Mouse (Mus musculus): ENCODE results near the gene Egfl8. TPM values are rescaled to one million over a fixed set of nuclear protein-coding genes. Genes with fewer than 3 reads are reported as not detected.

Gene Egfl8
- 1 to 10 TPM; 1.7 to 2.4 TPM for total RNA-seq (2021)
- long read RNA-seq, experiment 1, partial matches to known transcripts, result 0 of 4 reads
- long read RNA-seq, experiment 1, other reads (novel, unspliced or antisense), result 4 of 4 reads
- long read RNA-seq, experiment 2, partial matches to known transcripts, result 0 of 5 reads
- long read RNA-seq, experiment 2, other reads (novel, unspliced or antisense), result 5 of 5 reads

DNA sequence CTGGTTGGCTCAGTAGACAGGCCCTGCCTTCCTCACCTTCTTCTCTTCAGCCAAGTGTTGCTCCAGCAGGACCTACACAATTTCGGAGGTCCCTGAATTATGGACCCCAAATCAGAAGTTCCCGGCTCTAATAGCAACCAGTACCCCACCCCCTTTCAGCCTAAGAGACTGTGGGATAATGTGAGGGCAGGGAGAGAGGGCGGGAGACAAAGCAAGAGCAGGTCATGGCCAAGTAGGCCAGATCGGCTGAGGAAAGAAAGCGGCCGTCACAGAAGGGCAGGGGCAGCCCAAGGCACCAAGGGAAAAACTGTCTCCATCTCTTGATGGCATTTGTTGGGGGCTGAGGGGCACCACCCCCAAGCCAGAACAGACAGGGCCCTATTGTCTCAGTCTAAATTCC is at the start of gene Egfl8:
Egfl8 (minus strand) TSS at position 101 of the 400 bp plus-strand sequence.
- H3K27ac ChIP-seq, result peak within 1 kb of the TSS; percentile 58; the same call in 1 of the 2 replicates
- no peak for TF ChIP-seq CTCF (conservative IDR thresholded peaks at IDR 0.05)

DNA sequence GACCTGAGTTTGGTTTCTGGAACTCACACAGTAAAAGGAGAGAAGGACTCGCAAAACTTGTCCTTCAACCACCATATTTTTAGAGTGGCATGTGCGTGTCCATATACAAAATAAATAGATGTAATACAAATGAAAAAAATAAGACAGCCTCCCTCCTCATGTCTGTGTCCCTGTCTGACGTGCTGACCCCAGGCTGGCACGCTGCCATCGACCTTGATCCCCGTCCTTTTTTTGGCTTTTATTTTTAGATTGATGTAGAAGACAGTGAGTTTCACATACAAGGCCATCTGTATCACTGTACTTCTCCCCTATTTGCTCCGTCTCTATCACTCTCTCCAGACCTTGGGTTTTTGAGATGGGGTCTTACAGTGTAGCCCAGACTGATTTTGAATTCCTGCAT is 48.7 kb upstream of the Egfl8 start:
- Histone ChIP-seq H3K4me3 (no peak overlapping the region), H3K27ac (no peak overlapping the region)
- no peak for TF ChIP-seq CTCF (conservative IDR thresholded peaks at IDR 0.05)
- no peak for DNase-seq (ENCODE audit: low spot score in 2 of 2)

More for the DNA sequence above, at the start of gene Egfl8:
- no peak for DNase-seq (ENCODE audit: low spot score in 2 of 2)
- H3K4me3 ChIP-seq, result no peak within 1 kb of the TSS

DNA sequence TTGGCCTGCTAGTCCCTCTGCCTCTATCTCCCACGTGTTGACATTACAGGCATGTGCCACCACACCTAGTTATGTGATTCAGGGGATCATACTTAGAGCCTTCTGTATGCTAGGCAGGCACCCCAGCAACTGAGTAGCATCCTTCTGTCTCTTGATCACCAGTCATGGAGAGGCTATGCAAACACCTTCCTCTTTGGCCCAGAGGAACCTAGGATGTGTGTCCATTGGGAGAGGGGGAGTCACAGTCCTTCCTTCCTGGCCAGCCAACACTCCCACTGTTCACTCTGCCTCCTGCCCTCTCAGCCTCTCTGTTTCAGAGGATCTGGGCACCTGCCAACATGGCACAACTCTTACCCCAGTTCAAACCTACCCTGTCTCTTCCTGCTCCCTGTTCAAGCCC is 47.8 kb upstream of the Egfl8 start:
- no peak for TF ChIP-seq CTCF (conservative IDR thresholded peaks at IDR 0.05)
- DNase-seq (ENCODE audit: low spot score in 2 of 2), result no peak
- H3K27ac ChIP-seq, result no peak overlapping the region
- no peak overlapping the region for H3K4me3 ChIP-seq

DNA sequence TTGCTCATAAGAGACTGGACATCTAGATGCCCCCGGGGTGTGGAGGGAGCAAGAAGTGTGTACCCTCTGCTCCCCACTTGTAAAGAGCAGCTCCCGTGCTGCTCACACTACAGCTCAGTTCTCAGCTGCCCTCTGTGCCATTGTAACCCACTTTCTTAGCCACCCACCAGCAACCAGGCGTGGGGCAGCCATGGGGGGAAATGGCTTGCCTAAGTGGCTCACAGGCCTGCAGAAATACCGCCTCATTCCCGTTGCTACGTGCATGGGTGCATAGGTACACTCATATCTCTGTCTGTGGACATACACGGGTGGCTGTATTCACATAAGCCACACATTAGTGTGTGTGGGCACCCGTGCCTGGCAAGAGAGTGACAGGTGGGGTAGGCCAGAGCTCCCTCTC is 47.2 kb upstream of the Egfl8 start:
- Histone ChIP-seq H3K27ac (no peak overlapping the region), H3K4me3 (no peak overlapping the region)
- TF ChIP-seq CTCF (conservative IDR thresholded peaks at IDR 0.05), result no peak
- DNase-seq (ENCODE audit: low spot score in 2 of 2), result no peak

DNA sequence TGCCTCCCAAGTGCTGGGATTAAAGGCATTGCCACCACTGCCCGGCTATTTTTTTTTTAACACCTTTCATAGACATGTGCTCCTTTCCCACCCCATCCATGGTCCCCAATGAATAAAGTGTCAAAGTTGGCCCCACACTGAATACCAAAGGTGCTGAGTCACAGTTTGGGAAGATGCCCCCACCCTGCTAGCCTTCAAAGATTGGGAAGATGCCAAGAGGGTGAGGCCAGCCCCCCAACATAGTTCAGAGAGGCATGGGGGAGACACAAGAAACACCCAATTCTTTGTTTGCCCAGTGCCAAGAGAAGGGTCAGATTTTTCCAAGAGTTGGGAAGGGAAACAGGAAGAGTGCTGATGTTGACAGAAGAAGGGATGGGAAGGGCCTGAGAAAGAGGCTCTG is 46.7 kb upstream of the Egfl8 start:
- no peak overlapping the region for H3K27ac ChIP-seq
- H3K4me3 ChIP-seq, result no peak overlapping the region
- no peak for DNase-seq (ENCODE audit: low spot score in 2 of 2)
- TF ChIP-seq CTCF (conservative IDR thresholded peaks at IDR 0.05), result no peak

DNA sequence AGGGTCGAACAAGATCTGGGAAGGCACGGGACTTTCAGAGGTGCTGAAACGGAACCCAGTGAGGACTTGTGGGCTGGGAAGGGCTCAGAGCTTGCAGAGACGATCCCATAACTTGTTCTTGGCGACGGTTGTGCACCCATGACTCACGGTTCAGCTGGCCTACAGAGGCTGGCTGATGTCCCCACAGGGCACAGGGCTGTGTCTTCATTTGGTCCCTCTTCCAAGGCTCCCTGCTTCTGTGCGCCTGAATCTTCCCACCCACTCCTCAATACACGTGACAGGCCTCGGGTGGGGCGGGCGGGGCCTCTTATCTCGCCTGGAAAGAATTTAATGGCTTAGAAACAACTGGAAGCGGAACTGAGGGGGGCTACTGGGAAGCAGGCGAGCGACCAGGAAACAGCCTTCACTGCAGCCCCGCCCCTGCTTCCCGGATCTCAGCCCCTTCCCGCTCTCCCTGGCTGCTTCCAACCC is 45.4 kb upstream of the Egfl8 start:
- no peak for TF ChIP-seq CTCF (conservative IDR thresholded peaks at IDR 0.05)
- DNase-seq (ENCODE audit: low spot score in 2 of 2), result no peak
- peak overlapping the region; percentile 76 for H3K27ac ChIP-seq
- H3K4me3 ChIP-seq, result peak overlapping the region; percentile 14

DNA sequence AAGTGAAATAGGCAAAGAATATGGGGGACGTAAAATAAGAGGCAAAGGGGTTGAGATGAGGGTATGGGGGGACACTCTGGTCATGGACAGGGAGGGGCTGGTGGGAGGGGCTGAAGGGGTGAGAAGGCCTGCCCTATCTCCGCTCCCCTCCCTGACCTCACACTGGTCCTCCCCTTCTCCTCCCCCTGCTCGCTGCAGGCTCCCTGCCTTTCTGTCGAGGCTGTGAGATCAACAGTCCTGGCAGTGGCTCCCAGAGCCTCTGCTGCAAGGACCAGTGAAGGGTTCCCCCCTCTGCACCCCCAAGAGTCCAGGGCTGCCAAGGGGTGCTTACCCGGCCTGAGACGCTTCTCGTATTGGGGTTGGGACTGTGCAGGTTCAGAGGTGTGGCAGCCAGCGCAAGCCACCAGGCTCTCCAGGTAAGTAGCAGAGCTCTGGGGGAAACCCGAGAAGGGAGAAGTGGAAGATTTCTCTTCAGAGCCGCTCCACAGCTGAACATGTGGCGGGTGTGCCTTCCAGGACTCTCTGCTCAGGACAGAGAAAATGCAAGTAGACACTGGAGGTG is 44.6 kb upstream of the Egfl8 start:
- DNase-seq (ENCODE audit: low spot score in 2 of 2), result no peak
- TF ChIP-seq CTCF (conservative IDR thresholded peaks at IDR 0.05), result no peak
- peak overlapping the region; percentile 76 for H3K27ac ChIP-seq

DNA sequence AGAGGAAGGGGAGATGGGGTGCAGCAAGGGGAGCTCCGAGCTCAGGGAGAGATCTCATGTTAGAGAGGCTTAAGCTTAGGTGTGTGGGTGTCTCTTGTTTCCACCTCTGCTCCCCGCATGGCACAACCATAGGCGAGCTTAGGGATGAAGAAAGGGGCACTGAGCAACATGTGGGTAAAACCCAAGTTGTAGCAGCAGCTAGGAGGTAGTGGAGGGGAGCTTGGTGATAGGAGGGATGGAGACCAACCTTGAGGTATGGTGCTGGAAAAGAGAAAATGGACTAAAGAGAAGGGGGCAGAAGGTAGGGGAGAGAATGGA is 44.1 kb upstream of the Egfl8 start:
- no peak for DNase-seq (ENCODE audit: low spot score in 2 of 2)
- no peak for TF ChIP-seq CTCF (conservative IDR thresholded peaks at IDR 0.05)
- Histone ChIP-seq H3K4me3 (no peak overlapping the region), H3K27ac (peak overlapping the region; percentile 28; the same call in 1 of the 2 replicates)

More for the DNA sequence above, 44.6 kb upstream of the Egfl8 start:
- peak overlapping the region; percentile 14 for H3K4me3 ChIP-seq

DNA sequence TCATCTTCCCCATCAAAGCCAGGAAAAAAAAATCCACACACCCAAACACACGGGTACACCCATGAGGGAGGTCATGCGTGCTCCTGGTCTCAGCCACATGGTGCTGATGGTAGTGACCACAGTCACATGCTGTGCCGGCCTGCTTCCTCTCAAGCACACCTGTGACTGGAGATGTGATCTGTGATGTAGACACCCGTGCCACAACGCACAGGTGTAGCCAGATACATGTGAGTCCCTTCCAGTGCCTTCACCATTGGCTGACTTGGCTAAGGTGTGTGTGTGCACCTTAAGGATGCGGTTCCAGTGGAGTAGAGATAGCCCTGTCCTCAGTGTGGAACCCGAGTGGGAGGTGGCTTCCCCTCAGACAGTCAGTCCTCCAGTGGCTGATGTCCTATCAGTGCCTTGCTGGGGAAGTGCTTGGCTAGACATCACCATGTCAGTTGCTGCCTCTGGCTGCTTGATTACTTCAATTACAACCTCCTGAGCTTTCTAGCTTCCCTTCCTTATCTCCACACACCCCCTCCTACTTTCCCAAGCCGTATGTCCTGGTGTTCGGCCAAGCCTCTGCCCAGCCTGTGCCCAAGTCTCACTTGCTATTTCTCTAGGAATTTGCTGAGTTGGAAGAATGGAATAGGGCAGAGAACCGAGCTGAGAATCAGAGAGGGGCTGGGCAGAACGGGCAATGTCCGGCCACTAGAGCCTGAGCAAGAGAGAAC is 43.6 kb upstream of the Egfl8 start:
- Histone ChIP-seq H3K4me3 (no peak overlapping the region), H3K27ac (peak overlapping the region; percentile 28; the same call in 1 of the 2 replicates)
- TF ChIP-seq CTCF (conservative IDR thresholded peaks at IDR 0.05), result no peak
- DNase-seq (ENCODE audit: low spot score in 2 of 2), result no peak

DNA sequence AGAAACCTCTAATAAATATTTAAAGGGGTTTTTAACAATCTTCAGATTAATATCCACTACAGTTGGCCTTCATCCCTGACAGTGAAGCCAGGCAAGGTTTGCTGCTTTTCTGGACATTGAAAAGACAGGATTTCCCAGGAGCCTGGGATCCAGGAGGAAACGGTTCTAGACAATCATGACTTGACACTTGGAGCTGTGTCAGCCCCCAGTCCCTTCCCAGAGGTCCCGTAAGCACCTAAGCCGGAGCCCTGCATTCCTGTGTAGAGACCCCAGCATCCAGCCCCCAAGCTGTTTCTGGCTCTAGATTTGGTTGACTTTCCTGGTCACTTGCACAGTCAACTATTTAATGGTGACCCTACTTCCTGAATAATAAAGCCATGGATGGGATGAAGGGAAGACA is 42.8 kb upstream of the Egfl8 start:
- DNase-seq (ENCODE audit: low spot score in 2 of 2), result no peak
- Histone ChIP-seq H3K4me3 (no peak overlapping the region), H3K27ac (no peak overlapping the region)
- no peak for TF ChIP-seq CTCF (conservative IDR thresholded peaks at IDR 0.05)

DNA sequence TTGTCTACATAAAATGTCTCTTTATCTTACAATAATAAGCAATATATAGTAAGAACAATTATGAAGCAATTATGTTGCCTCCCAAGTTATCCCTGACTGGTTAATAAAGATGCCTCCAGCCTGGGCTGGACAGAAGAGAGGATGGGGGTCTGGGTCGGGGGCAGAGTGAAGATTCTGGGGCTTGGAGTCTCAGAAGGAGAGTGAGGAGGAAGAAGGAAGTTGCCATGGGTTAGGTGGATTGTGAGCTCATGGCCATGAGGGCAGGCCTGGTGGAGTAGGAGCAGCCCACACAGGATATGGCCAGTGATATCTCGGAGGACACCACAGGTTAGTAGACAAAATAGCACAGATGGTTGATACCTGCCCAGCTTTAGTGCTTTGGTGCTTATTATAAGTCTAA is 42.4 kb upstream of the Egfl8 start:
- DNase-seq (ENCODE audit: low spot score in 2 of 2), result no peak
- Histone ChIP-seq H3K27ac (no peak overlapping the region), H3K4me3 (no peak overlapping the region)
- no peak for TF ChIP-seq CTCF (conservative IDR thresholded peaks at IDR 0.05)

DNA sequence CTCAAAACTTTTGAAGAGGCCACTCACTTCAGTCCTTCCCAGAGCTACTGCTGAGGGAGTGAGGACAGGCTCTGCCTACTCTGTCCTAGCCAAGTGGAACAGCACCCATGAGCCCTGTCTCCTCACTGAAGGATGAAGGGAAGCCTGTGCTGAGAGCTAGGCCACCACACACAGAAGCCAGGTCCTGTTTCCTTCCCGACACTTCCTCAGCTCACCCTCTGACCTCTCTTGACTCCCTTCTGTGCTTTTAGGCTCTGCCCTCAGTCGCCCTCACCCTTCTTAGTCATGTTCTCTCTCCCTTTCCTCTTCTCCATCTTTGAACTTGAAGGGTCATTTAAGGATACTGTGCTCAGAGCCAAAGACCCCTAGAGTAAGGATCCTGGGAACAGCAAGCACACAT is 41.5 kb upstream of the Egfl8 start:
- TF ChIP-seq CTCF (conservative IDR thresholded peaks at IDR 0.05), result no peak
- H3K4me3 ChIP-seq, result no peak overlapping the region
- H3K27ac ChIP-seq, result no peak overlapping the region
- DNase-seq (ENCODE audit: low spot score in 2 of 2), result no peak

DNA sequence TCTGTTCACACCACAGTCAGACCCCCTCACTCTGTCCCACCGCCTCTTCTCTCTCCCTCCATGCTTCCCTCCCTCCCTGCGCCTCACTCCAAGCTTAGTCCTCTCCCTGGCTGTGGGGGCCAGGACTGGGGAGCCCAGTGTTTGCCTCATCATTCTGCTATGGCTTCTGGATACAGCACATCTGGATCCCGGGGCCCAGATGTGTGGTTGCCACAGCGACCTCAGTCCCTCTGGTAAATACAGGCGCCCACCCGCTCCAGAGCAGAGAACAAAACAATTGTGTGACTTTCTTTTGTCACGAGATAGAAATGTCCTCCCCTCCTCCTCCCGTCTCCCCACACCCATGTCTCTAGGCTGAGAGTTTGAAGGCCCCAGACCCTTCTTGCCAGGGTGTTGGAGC is 40.9 kb upstream of the Egfl8 start:
- Histone ChIP-seq H3K27ac (peak overlapping the region; percentile 83), H3K4me3 (no peak overlapping the region)
- no peak for DNase-seq (ENCODE audit: low spot score in 2 of 2)
- TF ChIP-seq CTCF (conservative IDR thresholded peaks at IDR 0.05), result no peak

DNA sequence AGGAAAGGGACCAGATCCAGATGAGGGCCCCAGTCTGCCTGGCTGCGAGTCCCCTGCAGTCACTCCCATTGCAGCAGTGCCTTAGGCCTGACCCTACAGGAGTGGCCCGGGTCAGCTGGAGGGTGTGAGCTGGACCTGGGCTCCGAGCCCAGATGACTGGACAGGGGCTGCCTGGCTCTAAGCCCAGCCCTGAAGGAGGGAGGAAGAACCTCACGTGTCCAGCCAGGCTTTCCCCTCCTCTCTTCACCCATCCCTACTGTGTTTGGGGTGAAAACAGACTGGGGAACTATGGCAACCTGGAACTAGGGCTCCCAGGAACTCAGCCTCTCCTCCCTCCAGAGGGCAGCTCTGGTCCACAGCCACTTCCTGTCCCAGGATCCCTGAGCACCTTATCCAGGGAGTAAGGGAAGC is 39.8 kb upstream of the Egfl8 start:
- DNase-seq (ENCODE audit: low spot score in 2 of 2), result peak in 1 of 2 experiments; percentile 68
- H3K27ac ChIP-seq, result peak overlapping the region; percentile 83
- peak; percentile 55 for TF ChIP-seq CTCF (conservative IDR thresholded peaks at IDR 0.05)
- H3K4me3 ChIP-seq, result no peak overlapping the region
